Mouse (Mus musculus) heart, embryonic 13.5 days (tissue): ENCODE data around the gene Tmem102. TPM values are rescaled to one million over a fixed set of nuclear protein-coding genes. Genes with fewer than 3 reads are reported as not detected.

Source experiments
- ATAC-seq: fragments of 200-750 bp; cut with Nextera tagmentation; 2 replicates; pipeline ENCODE4 v1.8.0; 2017; ENCODE audit warnings: moderate TSS enrichment; ENCODE audit not compliant: insufficient number of reproducible peaks, low FRiP score, low TSS enrichment; ENCODE audit errors: extremely low read depth
- H3K27ac ChIP-seq: fragments of 300-500 bp; sonication (generic); replicated peaks from 2 replicates; pipeline ENCODE4 v1.5.1; 2015; ENCODE audit warnings: moderate library complexity, mild to moderate bottlenecking, inconsistent platforms
- H3K27me3 ChIP-seq: fragments of 300-500 bp; sonication (generic); replicated peaks from 2 replicates; pipeline ENCODE4 v1.6.1; 2015; ENCODE audit warnings: mild to moderate bottlenecking, inconsistent platforms
- H3K36me3 ChIP-seq: fragments of 300-500 bp; sonication (generic); 2 replicates; pipeline ENCODE4 v1.6.1; 2015; ENCODE audit warnings: mild to moderate bottlenecking, inconsistent platforms
- H3K4me1 ChIP-seq: fragments of 300-500 bp; sonication (generic); 2 replicates; pipeline ENCODE4 v1.6.1; 2015; ENCODE audit warnings: inconsistent platforms
- H3K4me2 ChIP-seq: fragments of 300-500 bp; sonication (generic); 2 replicates; pipeline ENCODE4 v1.6.1; 2015; ENCODE audit warnings: inconsistent platforms, mild to moderate bottlenecking, moderate library complexity
- H3K4me3 ChIP-seq: fragments of 300-500 bp; sonication (generic); 2 replicates; pipeline ENCODE4 v1.5.1; 2015; ENCODE audit warnings: moderate library complexity, mild to moderate bottlenecking, inconsistent platforms
- H3K9ac ChIP-seq: fragments of 300-500 bp; sonication (generic); 2 replicates; pipeline ENCODE4 v1.6.1; 2015; ENCODE audit warnings: inconsistent platforms, mild to moderate bottlenecking, moderate library complexity
- H3K9me3 ChIP-seq: fragments of 300-500 bp; sonication (generic); 2 replicates; pipeline ENCODE4 v1.6.1; 2016; ENCODE audit warnings: inconsistent platforms
- WGBS: fragments of 180-500 bp; shearing (Covaris S2); methylation state at CpG from one replicate; pipeline ENCODE4 v1.1.7; 2015; ENCODE audit warnings: mixed read lengths; 5-methylcytosine and 5-hydroxymethylcytosine counted together
- polyA plus RNA-seq: library from polyadenylated mRNA; unstranded; fragments of >200 nt; fragmentation: Nextera tagmentation; extraction: Ambion mirVana; gene quantifications from 2 replicates; pipeline ENCODE4 v1.2.1, GENCODE M21; 2015

The Tmem102 gene
- polyA plus RNA-seq, 1 experiment from 2014 or later: 1.8 TPM

- Histone ChIP-seq H3K4me1 (no peaks in the 10 kb centered on the region), H3K9me3 (0 out of 2 replicates have a peak, but pooled peaks cover 8% of the 10 kb centered on the region), H3K27me3 (no peaks in the 10 kb centered on the region; the same call in 1 of the 2 replicates), H3K36me3 (no peaks in the 10 kb centered on the region), H3K9ac (no peak overlapping the region), H3K27ac (no peak overlapping the region), H3K4me3 (no peak overlapping the region), H3K4me2 (no peak overlapping the region)
- ATAC-seq: no peak
- 77% methylated on average over 8 of the region's 8 CpGs for WGBS
These were observed 13.4 kb upstream of the Tmem102 start for GRCm38 (mm10) chr11:69818871-69819270.

- Histone ChIP-seq H3K9me3 (0 out of 2 replicates have a peak, but pooled peaks cover 8% of the 10 kb centered on the region), H3K27ac (no peak within 1 kb of the TSS), H3K4me2 (no peak within 1 kb of the TSS), H3K4me3 (no peak within 1 kb of the TSS), H3K27me3 (no peaks in the 10 kb centered on the region; the same call in 1 of the 2 replicates), H3K9ac (no peak within 1 kb of the TSS), H3K36me3 (no peaks in the 10 kb centered on the region), H3K4me1 (no peaks in the 10 kb centered on the region)
- 65% methylated on average over 2 of the region's 2 CpGs for WGBS
- ATAC-seq: no peak
These were observed 12.9 kb upstream of the Tmem102 start, which contains the start of gene Spem2 for GRCm38 (mm10) chr11:69818365-69818764. TSS of gene Spem2 (minus strand) at chr11:69818465.

GRCm38 (mm10) chr11:69816520-69816919 is 11.1 kb upstream of the Tmem102 start:
- Histone ChIP-seq H3K36me3 (no peaks in the 10 kb centered on the region), H3K9me3 (0 out of 2 replicates have a peak, but pooled peaks cover 8% of the 10 kb centered on the region), H3K27me3 (no peaks in the 10 kb centered on the region), H3K4me1 (no peaks in the 10 kb centered on the region), H3K4me2 (no peak overlapping the region), H3K27ac (no peak overlapping the region), H3K4me3 (no peak overlapping the region), H3K9ac (no peak overlapping the region)
- no peak for ATAC-seq
- WGBS: 89% methylated on average over 12 of the region's 12 CpGs

GRCm38 (mm10) chr11:69815155-69815554 is 9.7 kb upstream of the Tmem102 start, which contains the start of gene Gm39566:
TSS of gene Gm39566 (minus strand) at chr11:69815298.
- Histone ChIP-seq H3K4me2 (no peak within 1 kb of the TSS), H3K36me3 (no peaks in the 10 kb centered on the region), H3K27me3 (peaks cover 5% of the 10 kb centered on the region; the same call in 1 of the 2 replicates), H3K9ac (no peak within 1 kb of the TSS), H3K9me3 (0 out of 2 replicates have a peak, but pooled peaks cover 8% of the 10 kb centered on the region), H3K4me1 (no peaks in the 10 kb centered on the region), H3K27ac (no peak within 1 kb of the TSS), H3K4me3 (no peak within 1 kb of the TSS)
- ATAC-seq: no peak
- 48% methylated on average over 10 of the region's 10 CpGs for WGBS

GRCm38 (mm10) chr11:69810280-69810679 is 4.9 kb upstream of the Tmem102 start:
- ATAC-seq: no peak

GRCm38 (mm10) chr11:69807641-69808040 is 2.2 kb upstream of the Tmem102 start:
- no peak overlapping the region for H3K27ac ChIP-seq
- no peak for ATAC-seq
- H3K36me3 ChIP-seq: no peaks in the 10 kb centered on the region
- H3K4me3 ChIP-seq: no peak overlapping the region
- no peak overlapping the region for H3K4me2 ChIP-seq
- H3K9me3 ChIP-seq: peaks cover 5% of the 10 kb centered on the region; the same call in 1 of the 2 replicates
- peaks cover 27% of the 10 kb centered on the region for H3K4me1 ChIP-seq
- peaks cover 54% of the 10 kb centered on the region for H3K27me3 ChIP-seq
- no peak overlapping the region for H3K9ac ChIP-seq
- WGBS: 71% methylated on average over 2 of the region's 2 CpGs

More at GRCm38 (mm10) chr11:69810280-69810679, 4.9 kb upstream of the Tmem102 start:
- Histone ChIP-seq H3K27ac (no peak overlapping the region), H3K9ac (no peak overlapping the region), H3K27me3 (peaks cover 31% of the 10 kb centered on the region), H3K4me2 (no peak overlapping the region), H3K9me3 (peaks cover 5% of the 10 kb centered on the region; the same call in 1 of the 2 replicates), H3K4me3 (no peak overlapping the region), H3K4me1 (peaks cover 2% of the 10 kb centered on the region; the same call in 1 of the 2 replicates), H3K36me3 (no peaks in the 10 kb centered on the region)

GRCm38 (mm10) chr11:69806378-69806777 is 954 bp upstream of the Tmem102 start:
- H3K4me2 ChIP-seq: no peak overlapping the region
- peaks cover 66% of the 10 kb centered on the region for H3K27me3 ChIP-seq
- H3K4me1 ChIP-seq: peaks cover 40% of the 10 kb centered on the region
- peaks cover 5% of the 10 kb centered on the region; the same call in 1 of the 2 replicates for H3K9me3 ChIP-seq
- H3K4me3 ChIP-seq: no peak overlapping the region
- no peak for ATAC-seq
- no peaks in the 10 kb centered on the region for H3K36me3 ChIP-seq
- H3K27ac ChIP-seq: no peak overlapping the region
- 72% methylated on average over 4 of the region's 4 CpGs for WGBS
- no peak overlapping the region for H3K9ac ChIP-seq

GRCm38 (mm10) chr11:69804652-69804940 is 828 bp downstream of the Tmem102 start:
- WGBS: 7% methylated on average over 12 of the region's 12 CpGs
- Histone ChIP-seq H3K4me2 (peak overlapping the region; percentile 82), H3K9ac (peak overlapping the region; percentile 65; the same call in 1 of the 2 replicates), H3K36me3 (no peaks in the 10 kb centered on the region), H3K4me1 (peaks cover 57% of the 10 kb centered on the region), H3K4me3 (peak overlapping the region; percentile 67), H3K9me3 (peaks cover 5% of the 10 kb centered on the region; the same call in 1 of the 2 replicates), H3K27me3 (peaks cover 73% of the 10 kb centered on the region), H3K27ac (no peak overlapping the region)
- ATAC-seq: no peak

- Histone ChIP-seq H3K4me3 (peak overlapping the region; percentile 67), H3K9ac (peak overlapping the region; percentile 87), H3K27me3 (peaks cover 79% of the 10 kb centered on the region), H3K9me3 (peaks cover 5% of the 10 kb centered on the region; the same call in 1 of the 2 replicates), H3K27ac (no peak overlapping the region), H3K4me2 (peak overlapping the region; percentile 82), H3K36me3 (no peaks in the 10 kb centered on the region), H3K4me1 (peaks cover 63% of the 10 kb centered on the region)
- WGBS: under 1% methylated on average over 60 of the region's 60 CpGs
- peak; percentile 40; the same call in 1 of the 2 replicates for ATAC-seq
These were observed 1.4 kb downstream of the Tmem102 start for GRCm38 (mm10) chr11:69803786-69804651.

GRCm38 (mm10) chr11:69803328-69803727 is 2.1 kb downstream of the Tmem102 start:
- H3K4me3 ChIP-seq: peak overlapping the region; percentile 67
- WGBS: 3% methylated on average over 12 of the region's 12 CpGs
- H3K4me1 ChIP-seq: peaks cover 66% of the 10 kb centered on the region
- H3K27ac ChIP-seq: no peak overlapping the region
- peak overlapping the region; percentile 87 for H3K9ac ChIP-seq
- peaks cover 5% of the 10 kb centered on the region; the same call in 1 of the 2 replicates for H3K9me3 ChIP-seq
- H3K27me3 ChIP-seq: peaks cover 82% of the 10 kb centered on the region
- peak overlapping the region; percentile 82 for H3K4me2 ChIP-seq
- H3K36me3 ChIP-seq: no peaks in the 10 kb centered on the region
- ATAC-seq: 0 out of 2 replicates have a peak, but pooled peaks have one; percentile 5

- H3K27ac ChIP-seq: no peak overlapping the region; the same call in 1 of the 2 replicates
- no peak for ATAC-seq
- H3K36me3 ChIP-seq: no peaks in the 10 kb centered on the region
- peak overlapping the region; percentile 87 for H3K9ac ChIP-seq
- peak overlapping the region; percentile 82 for H3K4me2 ChIP-seq
- H3K27me3 ChIP-seq: peaks cover 84% of the 10 kb centered on the region
- H3K9me3 ChIP-seq: peaks cover 5% of the 10 kb centered on the region; the same call in 1 of the 2 replicates
- peaks cover 66% of the 10 kb centered on the region for H3K4me1 ChIP-seq
- WGBS: under 1% methylated on average over 33 of the region's 33 CpGs
- peak overlapping the region; percentile 67 for H3K4me3 ChIP-seq
These were observed 2.7 kb downstream of the Tmem102 start for GRCm38 (mm10) chr11:69802648-69803105.
